8 mouse cellular contexts compared by ENCODE assay signal in genomic region chrX:13845858-13846652, GRCm38 (mm10). TPM values are rescaled to one million over a fixed set of nuclear protein-coding genes. Genes with fewer than 3 reads are reported as not detected.
DNase-seq lines count a peak whose midpoint lies in the region; ATAC-seq and TF ChIP-seq lines count a peak whose summit lies in the region.

No protein-coding gene starts in this region.

- peak overlapping the region; percentile 60 for H3K4me3 ChIP-seq in embryonic facial prominence, embryonic 12.5 days
- peak overlapping the region; percentile 76 for H3K4me3 ChIP-seq in heart, embryonic 12.5 days
- H3K4me3 ChIP-seq in kidney, embryonic 15.5 days (replicated peaks), result peak overlapping the region; percentile 61
- H3K4me3 ChIP-seq in liver, embryonic 14.5 days (ENCODE audit: insufficient read depth in 1 of 2, low read depth in 2 of 2, low read length in 2 of 2), result peak overlapping the region; percentile 63 to 75
- H3K4me3 ChIP-seq in neural tube, embryonic 12.5 days, result peak overlapping the region; percentile 55

- peak overlapping the region; percentile 90 for H3K27ac ChIP-seq in embryonic facial prominence, embryonic 12.5 days
- peak overlapping the region; percentile 86 for H3K27ac ChIP-seq in heart, embryonic 12.5 days (ENCODE audit: poor library complexity, severe bottlenecking)
- peak overlapping the region; percentile 88 for H3K27ac ChIP-seq in kidney, embryonic 15.5 days
- no peak overlapping the region for H3K27ac ChIP-seq in liver, embryonic 14.5 days
- H3K27ac ChIP-seq in neural tube, embryonic 12.5 days, result peak overlapping the region; percentile 85

- TF ChIP-seq CTCF in liver, embryonic 14.5 days (IDR thresholded peaks at IDR 0.05; ENCODE audit: low read depth), result peak; percentile 6; the same call in 1 of the 2 replicates

- WGBS in embryonic facial prominence, embryonic 12.5 days, result 35% methylated on average over 73 of the region's 100 CpGs
- WGBS in heart, embryonic 12.5 days, result 29% methylated on average over 88 of the region's 100 CpGs
- 19% methylated on average over 77 of the region's 100 CpGs for WGBS in kidney, embryonic 15.5 days
- WGBS in liver, embryonic 14.5 days (ENCODE audit: insufficient replicate concordance), result 11% methylated on average over 46 of the region's 100 CpGs
- 20% methylated on average over 56 of the region's 100 CpGs for WGBS in neural tube, embryonic 12.5 days

- H3K27me3 ChIP-seq in embryonic facial prominence, embryonic 12.5 days, result no peaks in the 10 kb centered on the region
- no peaks in the 10 kb centered on the region for H3K27me3 ChIP-seq in heart, embryonic 12.5 days (replicated peaks)
- no peaks in the 10 kb centered on the region for H3K27me3 ChIP-seq in kidney, embryonic 15.5 days
- H3K27me3 ChIP-seq in liver, embryonic 14.5 days (ENCODE audit: control insufficient read depth, insufficient read depth, low read length), result no peaks in the 10 kb centered on the region; the same call in 1 of the 2 replicates
- no peaks in the 10 kb centered on the region for H3K27me3 ChIP-seq in neural tube, embryonic 12.5 days (replicated peaks)

- no peaks in the 10 kb centered on the region for H3K4me1 ChIP-seq in embryonic facial prominence, embryonic 12.5 days
- no peaks in the 10 kb centered on the region for H3K4me1 ChIP-seq in heart, embryonic 12.5 days (replicated peaks)
- H3K4me1 ChIP-seq in kidney, embryonic 15.5 days, result no peaks in the 10 kb centered on the region
- H3K4me1 ChIP-seq in liver, embryonic 14.5 days (replicated peaks; ENCODE audit: control insufficient read depth in 2 of 2, insufficient read depth in 2 of 2, low read length in 1 of 2), result peaks cover 0 to 2% of the 10 kb centered on the region in 2 experiments; a peak in 1 of 4 replicates
- H3K4me1 ChIP-seq in neural tube, embryonic 12.5 days, result no peaks in the 10 kb centered on the region

- peak overlapping the region; percentile 68 for H3K9ac ChIP-seq in embryonic facial prominence, embryonic 12.5 days
- peak overlapping the region; percentile 86 for H3K9ac ChIP-seq in heart, embryonic 12.5 days
- peak overlapping the region; percentile 72 for H3K9ac ChIP-seq in kidney, embryonic 15.5 days
- H3K9ac ChIP-seq in liver, embryonic 14.5 days (replicated peaks), result peak overlapping the region; percentile 48; the same call in 1 of the 2 replicates
- H3K9ac ChIP-seq in neural tube, embryonic 12.5 days, result peak overlapping the region; percentile 72

- DNase-seq in CD4-positive helper T cell, adult 2 months (ENCODE audit: low read depth, low spot score), result peak; percentile 27
- peak; percentile 56 for DNase-seq in adrenal gland, adult 2 months
- no peak for DNase-seq in liver, embryonic 14.5 days (ENCODE audit: low read depth in 3 of 3, low spot score in 3 of 3)
- peak; percentile 19 for DNase-seq in thymus, postnatal 0 days (ENCODE audit: low spot score)

- no peaks in the 10 kb centered on the region for H3K36me3 ChIP-seq in embryonic facial prominence, embryonic 12.5 days
- no peaks in the 10 kb centered on the region for H3K36me3 ChIP-seq in heart, embryonic 12.5 days
- no peaks in the 10 kb centered on the region for H3K36me3 ChIP-seq in kidney, embryonic 15.5 days
- no peaks in the 10 kb centered on the region for H3K36me3 ChIP-seq in liver, embryonic 14.5 days (replicated peaks; ENCODE audit: control insufficient read depth, insufficient read depth, low read depth)
- H3K36me3 ChIP-seq in neural tube, embryonic 12.5 days, result no peaks in the 10 kb centered on the region

- H3K9me3 ChIP-seq in embryonic facial prominence, embryonic 12.5 days, result no peaks in the 10 kb centered on the region
- H3K9me3 ChIP-seq in heart, embryonic 12.5 days (replicated peaks), result 0 out of 2 replicates have a peak, but pooled peaks cover 12% of the 10 kb centered on the region
- H3K9me3 ChIP-seq in kidney, embryonic 15.5 days (replicated peaks), result no peaks in the 10 kb centered on the region
- no peaks in the 10 kb centered on the region for H3K9me3 ChIP-seq in liver, embryonic 14.5 days (ENCODE audit: control insufficient read depth, low read length)
- no peaks in the 10 kb centered on the region for H3K9me3 ChIP-seq in neural tube, embryonic 12.5 days

- H3K4me2 ChIP-seq in embryonic facial prominence, embryonic 12.5 days (replicated peaks), result peak overlapping the region; percentile 46
- H3K4me2 ChIP-seq in heart, embryonic 12.5 days, result peak overlapping the region; percentile 68
- H3K4me2 ChIP-seq in kidney, embryonic 15.5 days, result peak overlapping the region; percentile 59
- H3K4me2 ChIP-seq in liver, embryonic 14.5 days (ENCODE audit: low read depth), result peak overlapping the region; percentile 80
- peak overlapping the region; percentile 54 for H3K4me2 ChIP-seq in neural tube, embryonic 12.5 days (replicated peaks)

- no peak for TF ChIP-seq EP300 in liver, embryonic 14.5 days (IDR thresholded peaks at IDR 0.05; ENCODE audit: low read depth)

- ATAC-seq in embryonic facial prominence, embryonic 12.5 days (ENCODE audit: insufficient number of reproducible peaks, insufficient read depth, low FRiP score, low TSS enrichment), result peak; percentile 68
- ATAC-seq in heart, embryonic 12.5 days (ENCODE audit: insufficient number of reproducible peaks, low FRiP score), result peak; percentile 68
- peak; percentile 90 for ATAC-seq in kidney, embryonic 15.5 days (replicated peaks; ENCODE audit: low FRiP score)
- ATAC-seq in liver, embryonic 14.5 days (ENCODE audit: insufficient read depth), result peak; percentile 77
- peak; percentile 86 for ATAC-seq in neural tube, embryonic 12.5 days (ENCODE audit: low FRiP score, low read depth)

RNA-seq across cellular contexts. Expression of gene Cask, which starts 5.1 kb away (rescaled TPM):
- total RNA-seq in adrenal gland, adult 2 months (2021), result 10 to 100 TPM; 29.7 to 35.5 TPM
- polyA plus RNA-seq in adrenal gland, adult 2 months (2012; rRNA removed), result 3.6 and 6.0 TPM in 2 replicates
- polyA plus RNA-seq in embryonic facial prominence, embryonic 12.5 days (2016; fragmentation: Nextera tagmentation; extraction: Ambion mirVana), result 15.0 and 16.1 TPM in 2 replicates
- 5.7 and 5.8 TPM in 2 replicates for polyA plus RNA-seq in heart, embryonic 12.5 days (2016; fragmentation: Nextera tagmentation; extraction: Ambion mirVana)
- polyA plus RNA-seq in kidney, embryonic 15.5 days (2015; fragmentation: Nextera tagmentation; extraction: Ambion mirVana), result 15.6 and 17.4 TPM in 2 replicates
- 0.87 and 1.6 TPM in 2 replicates for polyA plus RNA-seq in liver, embryonic 14.5 days (2012; rRNA removed)
- 1.5 TPM in 2 replicates for polyA plus RNA-seq in liver, embryonic 14.5 days (2014; fragmentation: Nextera tagmentation; extraction: Ambion mirVana)
- 27.2 and 27.7 TPM in 2 replicates for polyA plus RNA-seq in neural tube, embryonic 12.5 days (2016; fragmentation: Nextera tagmentation; extraction: Ambion mirVana)
- 2.5 and 2.8 TPM in 2 replicates for polyA plus RNA-seq in thymus, postnatal 0 days (2015; fragmentation: Nextera tagmentation; extraction: Ambion mirVana)

Comparison
In these comparisons a context has a peak if more than half of its experiments do, and no peak if none do; other contexts are left out.
1. DNase-seq: peak in CD4-positive helper T cell, adult 2 months (single experiment), adrenal gland, adult 2 months (single experiment) and thymus, postnatal 0 days (single experiment); none in liver, embryonic 14.5 days (0 of 3).
2. Peak in every context shown above with its lines, with median percentiles within 50 percentile points of each other: ATAC-seq, H3K4me2 ChIP-seq, H3K4me3 ChIP-seq and H3K9ac ChIP-seq.